Mouse (Mus musculus): Measurements from ENCODE around the gene Cbx2.

Gene Cbx2

DNA sequence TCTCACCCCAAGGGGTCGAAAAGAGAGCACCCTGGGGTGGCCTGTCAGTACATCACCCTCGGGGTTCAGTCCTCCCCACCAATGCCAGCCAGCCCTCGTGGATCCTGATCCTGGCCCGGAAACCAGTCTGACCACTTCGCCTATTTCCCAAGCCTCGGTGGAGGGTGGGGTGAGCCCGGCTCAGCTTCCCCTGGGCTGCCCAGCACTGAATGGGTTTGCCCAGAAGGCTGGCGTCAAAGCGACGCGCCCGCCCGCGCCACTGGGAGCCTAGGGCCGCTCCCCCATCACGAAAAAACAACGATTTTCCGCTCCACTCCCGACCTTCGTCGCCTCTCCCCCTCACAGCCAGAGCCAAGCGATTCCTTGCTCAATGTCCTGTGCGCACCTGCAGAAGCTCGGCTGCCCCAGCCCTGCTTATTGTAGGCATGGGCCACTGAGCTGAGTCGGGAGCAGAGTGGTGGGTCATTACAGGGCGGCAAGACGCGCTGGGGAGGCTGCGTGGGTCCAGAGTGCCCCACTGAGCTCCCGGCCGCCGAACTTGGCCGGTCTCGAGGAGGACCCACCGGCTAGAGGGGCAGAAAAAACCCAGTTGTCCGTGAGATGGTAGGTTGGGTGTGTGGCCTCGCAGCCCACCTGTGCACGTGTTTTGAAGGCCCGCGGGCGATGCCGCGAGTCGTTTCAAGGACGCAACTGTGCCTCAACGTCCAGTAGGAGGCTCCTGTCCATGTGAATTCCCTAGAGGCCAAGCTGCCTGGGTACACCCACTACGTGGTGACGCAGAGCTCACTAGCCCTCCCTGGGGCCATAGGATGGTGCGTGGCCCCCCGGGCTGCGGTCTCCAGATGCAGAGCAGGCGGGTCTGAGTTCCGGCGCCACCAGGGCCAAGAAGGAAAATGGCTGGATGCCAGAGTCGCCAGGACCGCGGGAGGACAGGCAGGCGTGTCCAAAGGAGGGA is 35.6 kb downstream of the Cbx2 start:
- peak; percentile 50 for DNase-seq (ENCODE audit: low spot score)

DNA sequence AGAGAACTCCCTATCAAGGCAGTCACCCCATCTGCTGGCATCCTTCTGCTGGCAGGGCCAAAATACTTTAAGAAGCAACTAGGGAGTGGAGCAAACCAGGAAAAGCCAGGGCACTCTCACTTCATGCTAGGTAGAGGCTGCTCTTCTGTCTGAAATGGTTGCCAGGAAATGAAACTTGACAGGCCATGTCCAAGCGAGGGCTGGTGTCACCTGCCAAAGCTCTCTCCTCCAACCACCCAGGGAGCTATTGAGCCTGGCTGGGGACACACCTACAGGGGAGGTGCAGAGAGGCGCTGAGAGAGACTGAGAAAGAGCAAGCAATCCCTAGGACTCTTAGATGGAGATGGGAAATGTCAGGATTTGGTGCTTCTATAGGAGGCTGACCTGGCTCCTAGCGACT is 36.5 kb downstream of the Cbx2 start:
- DNase-seq (ENCODE audit: low spot score): no peak

GRCm38 (mm10) chr11:119066841-119067240 is 44.1 kb downstream of the Cbx2 start:
- DNase-seq (ENCODE audit: low spot score): no peak

- DNase-seq (ENCODE audit: low spot score): no peak
Measured at GRCm38 (mm10) chr11:119072239-119072638, 49.5 kb downstream of the Cbx2 start.

GRCm38 (mm10) chr11:119072986-119073385 is 50.2 kb downstream of the Cbx2 start:
- DNase-seq (ENCODE audit: low spot score): no peak

- no peak for DNase-seq (ENCODE audit: low spot score)
Measured at GRCm38 (mm10) chr11:119073876-119074433, 51.2 kb downstream of the Cbx2 start.

DNA sequence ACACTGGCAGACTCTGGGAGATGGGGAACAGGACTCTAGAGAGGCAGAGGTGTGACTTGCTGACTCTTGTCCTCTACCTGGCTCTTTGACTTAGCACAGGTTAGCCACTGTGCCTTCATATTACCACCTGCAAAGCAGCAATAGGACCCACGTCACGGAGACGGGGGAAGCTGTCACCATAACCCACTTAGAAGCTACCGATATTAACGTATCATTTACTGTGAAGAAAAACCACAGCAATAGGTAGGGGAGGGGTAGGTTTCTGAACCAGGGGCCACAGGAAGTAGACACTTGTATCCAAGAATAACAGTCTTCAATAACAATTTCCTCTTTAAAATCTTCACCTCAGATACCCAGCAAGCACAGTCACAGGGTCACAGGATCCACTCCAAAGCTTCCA is 53.0 kb downstream of the Cbx2 start:
- DNase-seq (ENCODE audit: low spot score): no peak

DNA sequence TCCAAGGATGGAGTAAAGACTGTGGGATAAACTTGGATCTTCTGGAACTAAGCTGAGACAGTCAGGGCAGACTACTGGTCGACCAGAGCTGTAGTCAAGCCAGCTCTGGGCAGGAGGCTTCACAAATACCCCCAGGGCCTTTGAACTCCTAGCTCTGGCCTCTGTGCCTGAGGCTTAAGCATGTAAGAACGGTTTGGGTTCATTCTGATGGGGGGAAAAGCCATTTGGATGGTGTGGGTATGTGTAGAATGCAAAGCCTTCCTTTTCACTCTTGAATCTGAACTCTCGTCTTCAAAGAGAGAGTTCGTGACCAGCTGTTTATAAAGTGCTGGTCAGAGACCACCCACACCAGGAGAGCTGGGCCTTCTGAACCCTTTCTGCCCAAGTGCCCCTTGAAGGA is 55.0 kb downstream of the Cbx2 start:
- no peak for DNase-seq (ENCODE audit: low spot score)

DNA sequence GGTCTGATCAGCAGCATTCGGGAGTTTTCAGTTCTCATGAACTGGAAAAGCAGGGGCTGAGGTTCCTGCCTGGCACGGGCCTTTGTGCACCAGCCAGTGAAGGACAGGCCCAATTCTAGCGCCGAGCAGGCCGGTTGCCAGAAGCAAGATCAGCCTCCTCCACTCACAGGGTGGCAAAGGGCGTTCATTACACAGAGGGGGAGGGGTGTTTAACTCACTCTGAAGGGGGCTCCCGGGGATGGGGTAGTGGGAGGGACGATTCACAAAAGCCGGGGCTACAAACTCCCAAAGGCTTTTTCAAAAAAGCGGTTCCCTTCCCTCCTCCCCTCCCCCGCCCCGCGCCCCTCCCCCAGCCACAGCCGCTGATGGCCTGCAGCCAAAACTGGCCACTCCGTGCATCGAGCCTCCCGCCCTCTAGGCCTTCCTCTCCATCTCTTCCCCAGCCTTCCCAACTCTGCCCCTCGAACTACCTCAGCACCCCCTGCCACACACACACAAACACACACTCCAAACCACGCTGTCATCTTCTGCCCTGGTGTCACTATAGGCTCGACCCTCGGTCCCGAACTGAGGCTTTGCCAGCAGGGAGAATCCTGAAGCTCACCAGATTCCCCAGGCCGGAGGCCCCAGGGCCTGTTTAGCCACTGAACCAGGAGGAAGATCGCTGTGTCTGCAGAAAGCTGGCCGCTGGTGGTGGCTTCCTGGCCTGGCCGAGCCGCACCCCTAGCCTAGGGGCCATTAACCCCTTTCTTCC is 56.1 kb downstream of the Cbx2 start:
- DNase-seq (ENCODE audit: low spot score): peak; percentile 46

DNA sequence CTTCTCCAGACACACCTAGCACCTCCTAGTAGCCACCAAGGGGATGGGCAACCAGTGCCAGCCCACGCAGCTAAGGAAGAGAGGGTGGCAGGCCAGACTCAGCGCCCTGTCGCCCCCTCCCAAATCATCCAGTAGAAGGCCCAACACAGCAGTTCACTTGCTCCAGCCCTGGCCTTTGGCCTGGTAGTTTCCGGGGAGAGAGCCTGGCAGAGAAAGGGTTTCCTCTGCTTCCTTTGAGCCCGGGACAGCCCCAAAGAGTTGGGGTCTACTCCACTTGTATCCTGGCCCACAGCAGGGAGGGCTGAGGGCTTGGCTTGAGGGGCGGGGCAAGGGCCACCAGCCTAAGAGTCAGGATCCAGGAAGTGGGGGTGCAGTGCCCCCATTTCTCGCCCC is 56.7 kb downstream of the Cbx2 start:
- DNase-seq (ENCODE audit: low spot score): no peak

DNA sequence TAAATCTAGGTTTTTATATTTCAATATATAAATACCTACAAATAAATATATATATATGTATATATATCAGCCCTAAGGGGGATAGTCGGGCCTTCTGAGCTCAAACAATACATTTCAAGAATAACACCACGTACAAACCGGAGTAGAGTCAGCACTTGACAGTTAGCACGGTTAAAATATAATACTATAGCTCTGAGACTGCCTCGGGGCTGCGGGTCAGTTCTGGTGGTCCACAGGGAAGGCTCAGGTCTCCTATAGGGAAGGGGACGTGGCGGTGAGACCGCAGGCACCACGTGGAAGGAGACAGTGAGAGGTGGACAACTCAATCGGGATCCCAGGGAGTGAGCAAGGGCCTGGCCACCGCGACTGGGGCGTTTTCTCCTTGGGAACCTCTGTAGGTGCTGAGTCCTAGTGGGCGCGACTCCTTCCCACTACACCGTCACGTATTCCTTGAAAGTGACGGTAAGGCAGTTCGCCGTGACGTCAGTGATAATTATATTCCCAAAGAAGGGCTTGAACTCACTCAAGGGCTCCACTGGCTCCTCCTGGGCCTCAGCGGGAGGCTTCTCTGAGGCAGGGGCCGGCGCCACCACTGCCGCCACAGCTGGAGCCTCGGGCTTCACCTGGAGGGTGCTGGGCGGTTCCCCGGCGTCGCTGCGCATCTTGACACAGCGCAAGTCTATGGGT is 57.8 kb downstream of the Cbx2 start:
- DNase-seq (ENCODE audit: low spot score): peak; percentile 7
